Mouse (Mus musculus): Measurements from ENCODE around the gene Ostm1. TPM values are rescaled to one million over a fixed set of nuclear protein-coding genes. Genes with fewer than 3 reads are reported as not detected.

Gene Ostm1
- polyA plus RNA-seq, 1 experiment from 2014 or later, result 21.7 TPM

Other genes starting within 250 kb of the Ostm1 start
- 5.1 and 6.3 TPM in 2 replicates for gene Afg1l, start 105.3 kb upstream of the Ostm1 start, polyA plus RNA-seq (2016; fragmentation: Nextera tagmentation; extraction: Ambion mirVana)
- 221 and 226 TPM in 2 replicates for gene Snx3, start 81.8 kb upstream of the Ostm1 start, polyA plus RNA-seq (2016; fragmentation: Nextera tagmentation; extraction: Ambion mirVana)
- gene Nr2e1, start 190 bp upstream of the Ostm1 start, polyA plus RNA-seq (2016; fragmentation: Nextera tagmentation; extraction: Ambion mirVana), result not detected in 2 replicates
- gene Sec63, start 177.7 kb downstream of the Ostm1 start, polyA plus RNA-seq (2016; fragmentation: Nextera tagmentation; extraction: Ambion mirVana), result 29.3 and 33.8 TPM in 2 replicates

Data from neural tube, embryonic 12.5 days (tissue).